Mouse (Mus musculus) spleen, adult 2 months (tissue): ENCODE measurements at regions not wholly inside any gene's neighbourhood (a gene's known extent, or its start where the extent isn't known, plus 50 kb on each side); places are given as distances from the start of the nearest gene placed in this dataset.

Experiments used
- CTCF ChIP-seq: fragments of 200-500 bp; IDR thresholded peaks from 2 replicates; pipeline ENCODE4 v1.5.1; 2011; ENCODE audit warnings: mild to moderate bottlenecking, inconsistent platforms; ENCODE audit not compliant: insufficient read depth, insufficient read length, insufficient replicate concordance; ENCODE audit errors: extremely low read depth
- POLR2A ChIP-seq: fragments of 200-500 bp; IDR thresholded peaks from 2 replicates; pipeline ENCODE4 v1.6.1; 2011; ENCODE audit warnings: low read depth, low read length, inconsistent platforms

GRCm38 (mm10) chr13:45300610-45301009 lies 88.9 kb upstream of the Mylip start:
- TF ChIP-seq POLR2A (no peak), CTCF (no peak)
